Mouse (Mus musculus) embryonic stem cell, embryonic (primary cell): ENCODE data around the gene Cwf19l2.

Experiments used
- CTCF ChIA-PET, 4 experiments: fragments of 300-600 bp in 2 of 4; fragments of 350-600 bp in 2 of 4; sonication (Branson Sonifier 250); formaldehyde crosslinking; loops; one replicate each; lab custom pipeline; 2022; ENCODE audit warnings: inconsistent platforms in 2 of 4; lab: Charles Lee
- POLR2A ChIA-PET, 4 experiments: fragments of 300-600 bp in 2 of 4; fragments of 350-600 bp in 2 of 4; sonication (Branson Sonifier 250); formaldehyde crosslinking; loops; one replicate each; lab custom pipeline; 2022; ENCODE audit warnings: antibody characterized with exemption in 4 of 4, inconsistent platforms in 1 of 4; lab: Charles Lee

The Cwf19l2 gene

GRCm38 (mm10) chr9:3403251-3404208 is at the start of gene Cwf19l2:
TSS of gene Cwf19l2 (plus strand) at chr9:3403592.
- CTCF ChIA-PET: interaction anchor here in 2 of 4 experiments (0.6 to 1.5 kb wide), 9 partner anchors 13 to 907 kb away, joined by 3 to 5 read pairs (median 3); partner anchors contain the start of gene Gucy1a2 (in 1 of the 2)

GRCm38 (mm10) chr9:3376323-3376722 is 27.1 kb upstream of the Cwf19l2 start:
- CTCF ChIA-PET: interaction anchor here in 2 of 4 experiments (0.6 to 0.7 kb wide), 2 partner anchors 17 to 36 kb away, joined by 3 to 6 read pairs; no protein-coding TSS in a partner anchor
- POLR2A ChIA-PET: interaction anchor here in 2 of 4 experiments (1.0 to 1.1 kb wide), 2 partner anchors 12 to 933 kb away, joined by 3 to 6 read pairs; partner anchors contain the start of genes Aasdhppt (in 1 of the 2) and Kbtbd3 (in 1 of the 2)

More at GRCm38 (mm10) chr9:3403251-3404208, at the start of gene Cwf19l2:
- POLR2A ChIA-PET: interaction anchor here in 3 of 4 experiments (0.5 to 2.1 kb wide), 8 partner anchors 10 to 906 kb away, joined by 3 to 8 read pairs (median 4); partner anchors contain the start of genes Kbtbd3 (in 2 of the 3) and Aasdhppt (in 1 of the 3)

- CTCF ChIA-PET: no interaction called here
These were observed 980 bp downstream of the Cwf19l2 start for GRCm38 (mm10) chr9:3404372-3404771.

GRCm38 (mm10) chr9:3439555-3440300 is 36.3 kb downstream of the Cwf19l2 start:
- ChIA-PET CTCF (interaction anchor here in 2 of 4 experiments (0.7 to 0.9 kb wide), 2 partner anchors 37 kb away, joined by 3 to 4 read pairs; partner anchors contain the start of gene Cwf19l2 (in 2 of the 2)), POLR2A (interaction anchor here (0.6 to 2.1 kb wide), 23 partner anchors 9 to 871 kb away, joined by 3 to 16 read pairs (median 4); partner anchors contain the start of genes Cwf19l2 (in 2 of the 4), Gucy1a2 (in 2 of the 4), Aasdhppt (in 1 of the 4) and Kbtbd3 (in 1 of the 4))

More at GRCm38 (mm10) chr9:3404372-3404771, 980 bp downstream of the Cwf19l2 start:
- POLR2A ChIA-PET: no interaction called here

- ChIA-PET CTCF (no interaction called here), POLR2A (no interaction called here)
These were observed 68.5 kb downstream of the Cwf19l2 start for GRCm38 (mm10) chr9:3471897-3472296.

- POLR2A ChIA-PET: interaction anchor here in 2 of 4 experiments (1.0 to 1.2 kb wide), 2 partner anchors 13 kb away, joined by 3 read pairs; no protein-coding TSS in a partner anchor
- CTCF ChIA-PET: no interaction called here
These were observed 115.3 kb downstream of the Cwf19l2 start for GRCm38 (mm10) chr9:3518645-3519044.

GRCm38 (mm10) chr9:3519178-3519577 is 115.8 kb downstream of the Cwf19l2 start:
- CTCF ChIA-PET: no interaction called here
- POLR2A ChIA-PET: interaction anchor here in 1 of 4 experiments (1.2 kb wide), 1 partner anchor 12 kb away, joined by 3 read pairs; no protein-coding TSS in a partner anchor

GRCm38 (mm10) chr9:3521031-3521430 is 117.6 kb downstream of the Cwf19l2 start:
- POLR2A ChIA-PET: interaction anchor here in 1 of 4 experiments (1.0 kb wide), 1 partner anchor 12 kb away, joined by 3 read pairs; the partner anchor contains the start of gene Gucy1a2
- CTCF ChIA-PET: interaction anchor here in 1 of 4 experiments (0.7 kb wide), 1 partner anchor 1012 kb away, joined by 3 read pairs; no protein-coding TSS in a partner anchor
